Mouse (Mus musculus): Measurements from ENCODE around the gene Rbp2. TPM values are rescaled to one million over a fixed set of nuclear protein-coding genes. Genes with fewer than 3 reads are reported as not detected.

Rbp2 gene
- polyA plus RNA-seq, 1 experiment from 2014 or later, result 0.31 TPM

- no peak overlapping the region for H3K4me2 ChIP-seq
- H3K4me3 ChIP-seq, result no peak overlapping the region
- peak; percentile 55; the same call in 1 of the 2 replicates for ATAC-seq (ENCODE audit: insufficient number of reproducible peaks, low FRiP score)
- no peaks in the 10 kb centered on the region for H3K27me3 ChIP-seq (replicated peaks)
- H3K9ac ChIP-seq, result no peak overlapping the region
- H3K9me3 ChIP-seq (replicated peaks), result no peaks in the 10 kb centered on the region
- peaks cover 14% of the 10 kb centered on the region; the same call in 1 of the 2 replicates for H3K4me1 ChIP-seq (replicated peaks)
- WGBS, result 53% methylated on average over 4 of the region's 4 CpGs
- no peak overlapping the region for H3K27ac ChIP-seq (ENCODE audit: poor library complexity, severe bottlenecking)
- H3K36me3 ChIP-seq, result no peaks in the 10 kb centered on the region
Observed at GRCm38 (mm10) chr9:98489532-98489931, 3.6 kb downstream of the Rbp2 start.

GRCm38 (mm10) chr9:98490128-98490527 lies 4.2 kb downstream of the Rbp2 start:
- 37% methylated on average over 4 of the region's 4 CpGs for WGBS
- Histone ChIP-seq H3K4me3 (no peak overlapping the region), H3K27me3 (replicated peaks) (no peaks in the 10 kb centered on the region), H3K9ac (no peak overlapping the region), H3K9me3 (replicated peaks) (no peaks in the 10 kb centered on the region), H3K4me2 (no peak overlapping the region), H3K27ac (ENCODE audit: poor library complexity, severe bottlenecking) (no peak overlapping the region), H3K4me1 (replicated peaks) (peaks cover 12% of the 10 kb centered on the region; the same call in 1 of the 2 replicates), H3K36me3 (no peaks in the 10 kb centered on the region)
- peak; percentile 34; the same call in 1 of the 2 replicates for ATAC-seq (ENCODE audit: insufficient number of reproducible peaks, low FRiP score)

GRCm38 (mm10) chr9:98491071-98491470 lies 5.2 kb downstream of the Rbp2 start:
- no peaks in the 10 kb centered on the region for H3K27me3 ChIP-seq (replicated peaks)
- 89% methylated on average over 5 of the region's 5 CpGs for WGBS
- no peaks in the 10 kb centered on the region for H3K36me3 ChIP-seq
- H3K4me3 ChIP-seq, result no peak overlapping the region
- H3K27ac ChIP-seq (ENCODE audit: poor library complexity, severe bottlenecking), result no peak overlapping the region
- no peak overlapping the region for H3K9ac ChIP-seq
- no peak overlapping the region for H3K4me2 ChIP-seq
- ATAC-seq (ENCODE audit: insufficient number of reproducible peaks, low FRiP score), result no peak
- H3K9me3 ChIP-seq (replicated peaks), result no peaks in the 10 kb centered on the region
- peaks cover 10% of the 10 kb centered on the region; the same call in 1 of the 2 replicates for H3K4me1 ChIP-seq (replicated peaks)

- H3K27me3 ChIP-seq (replicated peaks), result no peaks in the 10 kb centered on the region
- no peak for ATAC-seq (ENCODE audit: insufficient number of reproducible peaks, low FRiP score)
- H3K4me2 ChIP-seq, result no peak overlapping the region
- no peaks in the 10 kb centered on the region for H3K9me3 ChIP-seq (replicated peaks)
- H3K36me3 ChIP-seq, result no peaks in the 10 kb centered on the region
- no peak overlapping the region for H3K27ac ChIP-seq (ENCODE audit: poor library complexity, severe bottlenecking)
- H3K9ac ChIP-seq, result no peak overlapping the region
- peaks cover 10% of the 10 kb centered on the region; the same call in 1 of the 2 replicates for H3K4me1 ChIP-seq (replicated peaks)
- WGBS, result 53% methylated on average over 5 of the region's 5 CpGs
- no peak overlapping the region for H3K4me3 ChIP-seq
Observed at GRCm38 (mm10) chr9:98492212-98492611, 6.3 kb downstream of the Rbp2 start.

GRCm38 (mm10) chr9:98492821-98493220 lies 6.9 kb downstream of the Rbp2 start:
- WGBS, result 64% methylated on average over 1 of the region's 1 CpGs
- no peaks in the 10 kb centered on the region for H3K9me3 ChIP-seq (replicated peaks)

GRCm38 (mm10) chr9:98497157-98497556 lies 11.2 kb downstream of the Rbp2 start:
- 46% methylated on average over 7 of the region's 7 CpGs for WGBS
- H3K27ac ChIP-seq (ENCODE audit: poor library complexity, severe bottlenecking), result no peak overlapping the region
- no peak overlapping the region for H3K4me3 ChIP-seq
- no peak for ATAC-seq (ENCODE audit: insufficient number of reproducible peaks, low FRiP score)
- H3K9me3 ChIP-seq (replicated peaks), result no peaks in the 10 kb centered on the region
- no peak overlapping the region for H3K4me2 ChIP-seq
- no peaks in the 10 kb centered on the region for H3K36me3 ChIP-seq
- H3K4me1 ChIP-seq (replicated peaks), result peaks cover 5% of the 10 kb centered on the region; the same call in 1 of the 2 replicates
- no peak overlapping the region for H3K9ac ChIP-seq
- H3K27me3 ChIP-seq (replicated peaks), result no peaks in the 10 kb centered on the region; the same call in 1 of the 2 replicates

More at GRCm38 (mm10) chr9:98492821-98493220, 6.9 kb downstream of the Rbp2 start:
- ATAC-seq (ENCODE audit: insufficient number of reproducible peaks, low FRiP score), result no peak
- Histone ChIP-seq H3K4me2 (no peak overlapping the region), H3K4me3 (no peak overlapping the region), H3K27ac (ENCODE audit: poor library complexity, severe bottlenecking) (no peak overlapping the region), H3K9ac (no peak overlapping the region), H3K27me3 (replicated peaks) (no peaks in the 10 kb centered on the region), H3K36me3 (no peaks in the 10 kb centered on the region), H3K4me1 (replicated peaks) (peaks cover 14% of the 10 kb centered on the region; the same call in 1 of the 2 replicates)

- WGBS, result 44% methylated on average over 6 of the region's 6 CpGs
- Histone ChIP-seq H3K27me3 (replicated peaks) (no peaks in the 10 kb centered on the region; the same call in 1 of the 2 replicates), H3K4me3 (no peak overlapping the region), H3K27ac (ENCODE audit: poor library complexity, severe bottlenecking) (no peak overlapping the region), H3K4me2 (no peak overlapping the region), H3K4me1 (replicated peaks) (peaks cover 5% of the 10 kb centered on the region; the same call in 1 of the 2 replicates), H3K9ac (no peak overlapping the region), H3K36me3 (no peaks in the 10 kb centered on the region), H3K9me3 (replicated peaks) (no peaks in the 10 kb centered on the region)
- no peak for ATAC-seq (ENCODE audit: insufficient number of reproducible peaks, low FRiP score)
Observed at GRCm38 (mm10) chr9:98497990-98498389, 12.1 kb downstream of the Rbp2 start.

GRCm38 (mm10) chr9:98498717-98499268 lies 12.9 kb downstream of the Rbp2 start:
- no peak for ATAC-seq (ENCODE audit: insufficient number of reproducible peaks, low FRiP score)
- peaks cover 5% of the 10 kb centered on the region; the same call in 1 of the 2 replicates for H3K4me1 ChIP-seq (replicated peaks)
- H3K27me3 ChIP-seq (replicated peaks), result no peaks in the 10 kb centered on the region; the same call in 1 of the 2 replicates
- H3K4me2 ChIP-seq, result no peak overlapping the region
- H3K27ac ChIP-seq (ENCODE audit: poor library complexity, severe bottlenecking), result no peak overlapping the region
- WGBS, result 79% methylated on average over 17 of the region's 17 CpGs
- H3K9ac ChIP-seq, result no peak overlapping the region
- H3K9me3 ChIP-seq (replicated peaks), result no peaks in the 10 kb centered on the region
- H3K4me3 ChIP-seq, result no peak overlapping the region
- H3K36me3 ChIP-seq, result no peaks in the 10 kb centered on the region

- H3K9me3 ChIP-seq (replicated peaks), result no peaks in the 10 kb centered on the region
- no peak overlapping the region for H3K4me3 ChIP-seq
- WGBS, result 77% methylated on average over 5 of the region's 5 CpGs
- no peaks in the 10 kb centered on the region; the same call in 1 of the 2 replicates for H3K27me3 ChIP-seq (replicated peaks)
- no peak overlapping the region for H3K9ac ChIP-seq
- no peak overlapping the region for H3K27ac ChIP-seq (ENCODE audit: poor library complexity, severe bottlenecking)
- H3K4me2 ChIP-seq, result no peak overlapping the region
- peaks cover 5% of the 10 kb centered on the region; the same call in 1 of the 2 replicates for H3K4me1 ChIP-seq (replicated peaks)
- ATAC-seq (ENCODE audit: insufficient number of reproducible peaks, low FRiP score), result no peak
- H3K36me3 ChIP-seq, result no peaks in the 10 kb centered on the region
Observed at GRCm38 (mm10) chr9:98499601-98500000, 13.7 kb downstream of the Rbp2 start.

GRCm38 (mm10) chr9:98507480-98507879 lies 21.6 kb downstream of the Rbp2 start:
- no peak overlapping the region for H3K9ac ChIP-seq
- H3K4me1 ChIP-seq (replicated peaks), result peaks cover 5% of the 10 kb centered on the region; the same call in 1 of the 2 replicates
- H3K27me3 ChIP-seq (replicated peaks), result no peaks in the 10 kb centered on the region
- no peaks in the 10 kb centered on the region for H3K9me3 ChIP-seq (replicated peaks)
- no peak overlapping the region for H3K4me3 ChIP-seq
- no peak overlapping the region for H3K4me2 ChIP-seq
- WGBS, result 66% methylated on average over 6 of the region's 6 CpGs
- no peak overlapping the region for H3K27ac ChIP-seq (ENCODE audit: poor library complexity, severe bottlenecking)
- ATAC-seq (ENCODE audit: insufficient number of reproducible peaks, low FRiP score), result no peak
- no peaks in the 10 kb centered on the region for H3K36me3 ChIP-seq

- H3K27ac ChIP-seq (ENCODE audit: poor library complexity, severe bottlenecking), result no peak overlapping the region
- WGBS, result 78% methylated on average over 6 of the region's 6 CpGs
- peaks cover 5% of the 10 kb centered on the region; the same call in 1 of the 2 replicates for H3K4me1 ChIP-seq (replicated peaks)
- H3K4me2 ChIP-seq, result no peak overlapping the region
- H3K9me3 ChIP-seq (replicated peaks), result no peaks in the 10 kb centered on the region
- H3K9ac ChIP-seq, result no peak overlapping the region
- H3K4me3 ChIP-seq, result no peak overlapping the region
- no peak for ATAC-seq (ENCODE audit: insufficient number of reproducible peaks, low FRiP score)
- H3K27me3 ChIP-seq (replicated peaks), result no peaks in the 10 kb centered on the region
- no peaks in the 10 kb centered on the region for H3K36me3 ChIP-seq
Observed at GRCm38 (mm10) chr9:98510363-98511055, 24.6 kb downstream of the Rbp2 start.
